Mouse (Mus musculus) bone marrow, adult 2 months (tissue): ENCODE measurements around the gene Ntn4.

Experiments used
- CTCF ChIP-seq: fragments of 200-500 bp; IDR thresholded peaks from 2 replicates; pipeline ENCODE4 v1.5.1; 2011; ENCODE audit warnings: low read length, control low read depth; ENCODE audit not compliant: control insufficient read depth, insufficient read depth
- POLR2A ChIP-seq: fragments of 200-500 bp; IDR thresholded peaks from 2 replicates; pipeline ENCODE4 v1.6.1; 2011; ENCODE audit warnings: low read depth, mild to moderate bottlenecking, control low read depth, low read length, borderline replicate concordance; ENCODE audit not compliant: control insufficient read depth

DNA sequence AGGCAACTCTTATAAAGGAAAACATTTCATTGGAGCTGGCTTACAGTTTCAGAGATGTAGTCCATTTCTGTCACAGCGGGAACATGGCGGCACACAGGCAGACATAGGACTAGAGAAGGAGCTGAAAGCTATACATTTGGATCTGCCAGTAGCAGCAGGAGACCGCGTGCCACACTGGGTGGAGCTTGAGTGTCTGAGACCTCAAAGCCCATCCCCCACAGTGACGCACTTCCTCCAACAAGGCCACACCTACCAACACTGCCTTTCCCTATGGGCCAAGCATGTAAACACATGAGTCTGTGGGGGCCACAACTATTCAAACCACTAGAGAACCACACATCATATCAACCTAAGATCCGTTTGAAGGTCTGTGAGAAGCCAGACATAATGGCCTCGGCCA lies 31.2 kb upstream of the Ntn4 start:
- TF ChIP-seq CTCF (no peak), POLR2A (no peak)
